In genomic region chr7:120598355-120598754, GRCm38 (mm10) we compare ENCODE assay signal across 9 mouse cellular contexts. TPM values are rescaled to one million over a fixed set of nuclear protein-coding genes. Genes with fewer than 3 reads are reported as not detected.
DNase-seq lines count a peak whose midpoint lies in the region; ATAC-seq and TF ChIP-seq lines count a peak whose summit lies in the region.
"Had no signal": no experiment of that assay in that cellular context is flagged by ENCODE, and none has a peak within 500 bp of the region (broad histone marks: within the 10 kb centered on the region; RNA-seq: fewer than 3 reads in every experiment).

No protein-coding gene starts in this region.

- 70% methylated on average over 7 of the region's 7 CpGs for WGBS in liver, embryonic 11.5 days
- WGBS in liver, postnatal 0 days (ENCODE audit: insufficient replicate concordance) = 63% methylated on average over 7 of the region's 7 CpGs
- 83% methylated on average over 7 of the region's 7 CpGs for WGBS in forebrain, embryonic 14.5 days
- WGBS in intestine, embryonic 15.5 days = 72% methylated on average over 7 of the region's 7 CpGs
- WGBS in neural tube, embryonic 13.5 days = 86% methylated on average over 7 of the region's 7 CpGs

- H3K4me1 ChIP-seq in liver, embryonic 11.5 days (replicated peaks; ENCODE audit: control insufficient read depth, insufficient read depth, low read length) = no peaks in the 10 kb centered on the region
- H3K4me1 ChIP-seq in liver, postnatal 0 days (ENCODE audit: insufficient read depth) = no peaks in the 10 kb centered on the region
- no peaks in the 10 kb centered on the region for H3K4me1 ChIP-seq in forebrain, embryonic 14.5 days (ENCODE audit: control insufficient read depth, insufficient read depth, low read length)
- H3K4me1 ChIP-seq in intestine, embryonic 15.5 days (replicated peaks) = no peaks in the 10 kb centered on the region
- peaks cover 11% of the 10 kb centered on the region; the same call in 1 of the 2 replicates for H3K4me1 ChIP-seq in neural tube, embryonic 13.5 days (replicated peaks)

- no peaks in the 10 kb centered on the region for H3K36me3 ChIP-seq in liver, embryonic 11.5 days (ENCODE audit: control insufficient read depth, insufficient read depth, low read length)
- H3K36me3 ChIP-seq in liver, postnatal 0 days (replicated peaks; ENCODE audit: insufficient read depth, low read length) = no peaks in the 10 kb centered on the region
- no peaks in the 10 kb centered on the region for H3K36me3 ChIP-seq in forebrain, embryonic 14.5 days (ENCODE audit: control insufficient read depth, insufficient read depth, low read length)
- H3K36me3 ChIP-seq in intestine, embryonic 15.5 days = no peaks in the 10 kb centered on the region
- H3K36me3 ChIP-seq in neural tube, embryonic 13.5 days = no peaks in the 10 kb centered on the region

- H3K4me2 ChIP-seq in liver, embryonic 11.5 days = peak overlapping the region; percentile 62; the same call in 1 of the 2 replicates
- H3K4me2 ChIP-seq in liver, postnatal 0 days (ENCODE audit: low read depth, low read length) = no peak overlapping the region
- H3K4me2 ChIP-seq in forebrain, embryonic 14.5 days (ENCODE audit: low read length) = peak overlapping the region; percentile 60
- H3K4me2 ChIP-seq in intestine, embryonic 15.5 days (replicated peaks) = peak overlapping the region; percentile 82
- H3K4me2 ChIP-seq in neural tube, embryonic 13.5 days = peak overlapping the region; percentile 66

- no peak for TF ChIP-seq EP300 in liver, postnatal 0 days (IDR thresholded peaks at IDR 0.05; ENCODE audit: low read depth)

- H3K9me3 ChIP-seq in liver, embryonic 11.5 days (ENCODE audit: control insufficient read depth, low read length) = no peaks in the 10 kb centered on the region
- H3K9me3 ChIP-seq in liver, postnatal 0 days (ENCODE audit: low read length) = no peaks in the 10 kb centered on the region
- H3K9me3 ChIP-seq in forebrain, embryonic 14.5 days (replicated peaks; ENCODE audit: control insufficient read depth, low read length) = no peaks in the 10 kb centered on the region
- no peaks in the 10 kb centered on the region for H3K9me3 ChIP-seq in intestine, embryonic 15.5 days
- no peaks in the 10 kb centered on the region for H3K9me3 ChIP-seq in neural tube, embryonic 13.5 days

- H3K9ac ChIP-seq in liver, embryonic 11.5 days (ENCODE audit: low read depth, low read length) = no peak overlapping the region
- H3K9ac ChIP-seq in liver, postnatal 0 days (replicated peaks) = no peak overlapping the region
- H3K9ac ChIP-seq in forebrain, embryonic 14.5 days (ENCODE audit: low read length) = peak overlapping the region; percentile 70; the same call in 1 of the 2 replicates
- no peak overlapping the region for H3K9ac ChIP-seq in intestine, embryonic 15.5 days
- H3K9ac ChIP-seq in neural tube, embryonic 13.5 days = peak overlapping the region; percentile 71
- H3K9ac ChIP-seq: liver, embryonic 14.5 days had no signal

- ATAC-seq in liver, embryonic 11.5 days (replicated peaks; ENCODE audit: low FRiP score) = no peak
- no peak for ATAC-seq in liver, postnatal 0 days
- no peak for ATAC-seq in forebrain, embryonic 14.5 days
- no peak for ATAC-seq in intestine, embryonic 15.5 days
- ATAC-seq in neural tube, embryonic 13.5 days (ENCODE audit: low read depth) = no peak

- TF ChIP-seq CTCF in liver, postnatal 0 days (IDR thresholded peaks at IDR 0.05; ENCODE audit: low read depth) = no peak

- no peak for DNase-seq in liver, embryonic 11.5 days (ENCODE audit: low spot score)
- DNase-seq in liver, postnatal 0 days = no peak
- DNase-seq in forebrain, embryonic 14.5 days (ENCODE audit: low spot score) = no peak
- DNase-seq in right cerebral cortex, postnatal 14 days = no peak
- no peak for DNase-seq in cerebellum, postnatal 25 days
- DNase-seq in cerebellum, adult 11 months = no peak

- peaks cover 17% of the 10 kb centered on the region for H3K27me3 ChIP-seq in liver, embryonic 11.5 days (replicated peaks; ENCODE audit: control insufficient read depth, insufficient read depth, low read length)
- peaks cover 21% of the 10 kb centered on the region for H3K27me3 ChIP-seq in liver, postnatal 0 days (ENCODE audit: insufficient read depth, low read length)
- H3K27me3 ChIP-seq in forebrain, embryonic 14.5 days (replicated peaks; ENCODE audit: control insufficient read depth, insufficient read depth, low read length) = no peaks in the 10 kb centered on the region
- H3K27me3 ChIP-seq in intestine, embryonic 15.5 days (replicated peaks) = no peaks in the 10 kb centered on the region
- H3K27me3 ChIP-seq in neural tube, embryonic 13.5 days = peaks cover 4% of the 10 kb centered on the region

- H3K27ac ChIP-seq in liver, embryonic 11.5 days (ENCODE audit: low read depth, low read length) = no peak overlapping the region
- no peak overlapping the region for H3K27ac ChIP-seq in liver, postnatal 0 days (ENCODE audit: low read depth)
- H3K27ac ChIP-seq in forebrain, embryonic 14.5 days (ENCODE audit: low read depth, low read length) = no peak overlapping the region
- no peak overlapping the region for H3K27ac ChIP-seq in intestine, embryonic 15.5 days
- H3K27ac ChIP-seq in neural tube, embryonic 13.5 days (replicated peaks) = peak overlapping the region; percentile 67; the same call in 1 of the 2 replicates
- H3K27ac ChIP-seq: liver, embryonic 14.5 days had no signal

- H3K4me3 ChIP-seq in liver, embryonic 11.5 days (ENCODE audit: low read depth, low read length) = no peak overlapping the region; the same call in 1 of the 2 replicates
- H3K4me3 ChIP-seq in liver, postnatal 0 days (ENCODE audit: low read depth, low read length) = no peak overlapping the region
- no peak overlapping the region; the same call in 1 of the 2 replicates for H3K4me3 ChIP-seq in forebrain, embryonic 14.5 days (ENCODE audit: low read depth, low read length)
- H3K4me3 ChIP-seq in intestine, embryonic 15.5 days (replicated peaks) = peak overlapping the region; percentile 43; the same call in 1 of the 2 replicates
- H3K4me3 ChIP-seq in neural tube, embryonic 13.5 days = peak overlapping the region; percentile 46

RNA-seq across cellular contexts. Expression of gene Uqcrc2, which starts 36.6 kb away (rescaled TPM):
- 232 and 235 TPM in 2 replicates for polyA plus RNA-seq in liver, embryonic 11.5 days (2014; fragmentation: Nextera tagmentation; extraction: Ambion mirVana)
- 152 and 155 TPM in 2 replicates for polyA plus RNA-seq in liver, postnatal 0 days (2015; fragmentation: Nextera tagmentation; extraction: Ambion mirVana)
- polyA plus RNA-seq in forebrain, embryonic 14.5 days (2014; fragmentation: Nextera tagmentation; extraction: Ambion mirVana) = 268 and 275 TPM in 2 replicates
- polyA plus RNA-seq in intestine, embryonic 15.5 days (2015; fragmentation: Nextera tagmentation; extraction: Ambion mirVana) = 295 and 299 TPM in 2 replicates
- 194 and 221 TPM in 2 replicates for polyA plus RNA-seq in neural tube, embryonic 13.5 days (2015; fragmentation: Nextera tagmentation; extraction: Ambion mirVana)

Comparison
In these comparisons a context has a peak if more than half of its experiments do, and no peak if none do; other contexts are left out.
1. H3K4me3 ChIP-seq: peak in intestine, embryonic 15.5 days (single experiment) and neural tube, embryonic 13.5 days (single experiment); none in liver, embryonic 11.5 days (single experiment), liver, postnatal 0 days (single experiment) and forebrain, embryonic 14.5 days (single experiment).
2. H3K9ac ChIP-seq: peak in forebrain, embryonic 14.5 days (single experiment) and neural tube, embryonic 13.5 days (single experiment); none in liver, embryonic 11.5 days (single experiment), liver, postnatal 0 days (single experiment) and intestine, embryonic 15.5 days (single experiment).